Mouse (Mus musculus) heart, embryonic 12.5 days (tissue): Measurements from ENCODE around the gene Tspan31. TPM values are rescaled to one million over a fixed set of nuclear protein-coding genes. Genes with fewer than 3 reads are reported as not detected.
A peak's percentile ranks its signal among the peaks of the same experiment; 100 is the strongest.
"Not testable (repeated sequence)": the region's sequence is repeated elsewhere in the genome, so short reads cannot be mapped to it uniquely, and the experiment has no call there.

Source experiments
- ATAC-seq: fragments of 200-750 bp; cut with Nextera tagmentation; 2 replicates; pipeline ENCODE4 v1.8.0; 2017; ENCODE audit warnings: moderate TSS enrichment, moderate library complexity; ENCODE audit not compliant: insufficient number of reproducible peaks, low FRiP score
- H3K27ac ChIP-seq: fragments of 300-500 bp; sonication (generic); 2 replicates; pipeline ENCODE4 v1.5.1; 2016; ENCODE audit warnings: mild to moderate bottlenecking, moderate library complexity; ENCODE audit not compliant: poor library complexity, severe bottlenecking
- H3K27me3 ChIP-seq: fragments of 300-500 bp; sonication (generic); replicated peaks from 2 replicates; pipeline ENCODE4 v1.6.1; 2016; ENCODE audit warnings: mild to moderate bottlenecking, moderate library complexity
- H3K36me3 ChIP-seq: fragments of 300-500 bp; sonication (generic); 2 replicates; pipeline ENCODE4 v1.6.1; 2016; ENCODE audit warnings: mild to moderate bottlenecking, moderate library complexity
- H3K4me1 ChIP-seq: fragments of 300-500 bp; sonication (generic); replicated peaks from 2 replicates; pipeline ENCODE4 v1.6.1; 2016; ENCODE audit warnings: mild to moderate bottlenecking
- H3K4me2 ChIP-seq: fragments of 300-500 bp; sonication (generic); 2 replicates; pipeline ENCODE4 v1.6.1; 2016; ENCODE audit warnings: mild to moderate bottlenecking, moderate library complexity
- H3K4me3 ChIP-seq: fragments of 300-500 bp; sonication (generic); 2 replicates; pipeline ENCODE4 v1.5.1; 2016; ENCODE audit warnings: mild to moderate bottlenecking
- H3K9ac ChIP-seq: fragments of 300-500 bp; sonication (generic); 2 replicates; pipeline ENCODE4 v1.6.1; 2016; ENCODE audit warnings: mild to moderate bottlenecking, moderate library complexity
- H3K9me3 ChIP-seq: fragments of 300-500 bp; sonication (generic); replicated peaks from 2 replicates; pipeline ENCODE4 v1.6.1; 2016; ENCODE audit warnings: mild to moderate bottlenecking, moderate library complexity
- WGBS: fragments of 180-500 bp; shearing (Covaris S2); methylation state at CpG from one replicate; pipeline ENCODE4 v1.1.7; 2016; 5-methylcytosine and 5-hydroxymethylcytosine counted together
- polyA plus RNA-seq: library from polyadenylated mRNA; unstranded; fragments of >200 nt; fragmentation: Nextera tagmentation; extraction: Ambion mirVana; gene quantifications from 2 replicates; pipeline ENCODE4 v1.2.1, GENCODE M21; 2016

Tspan31 gene
- polyA plus RNA-seq, 1 experiment from 2014 or later, result 119 TPM

DNA sequence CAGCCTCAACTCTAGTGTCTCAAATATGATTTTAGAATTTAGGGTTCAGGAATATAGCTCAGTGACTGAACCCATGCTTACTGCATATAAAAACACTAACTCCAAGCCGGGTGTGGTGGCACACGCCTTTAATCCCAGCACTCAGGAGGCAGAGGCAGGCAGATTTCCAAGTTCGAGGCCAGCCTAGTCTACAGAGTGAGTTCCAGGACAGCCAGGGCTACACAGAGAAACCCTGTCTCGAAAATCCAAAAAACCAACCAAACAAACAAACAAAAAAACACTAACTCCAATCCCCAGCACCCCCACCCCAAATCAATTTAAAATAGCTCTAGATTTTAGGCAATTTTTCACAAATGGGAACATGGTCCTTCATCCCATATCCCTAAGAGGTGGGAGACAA lies 8.0 kb downstream of the Tspan31 start:
- H3K9me3 ChIP-seq, ATAC-seq, H3K9ac ChIP-seq, H3K4me2 ChIP-seq, H3K27ac ChIP-seq, H3K4me3 ChIP-seq: not testable (repeated sequence)
- 72% methylated on average over 4 of the region's 4 CpGs for WGBS
- H3K4me1 ChIP-seq, result peaks cover 33% of the 10 kb centered on the region
- peaks cover 41% of the 10 kb centered on the region for H3K27me3 ChIP-seq
- H3K36me3 ChIP-seq, result peaks cover 28% of the 10 kb centered on the region

GRCm38 (mm10) chr10:127061513-127061912 lies 8.6 kb downstream of the Tspan31 start:
- Histone ChIP-seq H3K4me3 (no peak overlapping the region), H3K9me3 (no peaks in the 10 kb centered on the region), H3K27ac (no peak overlapping the region), H3K27me3 (peaks cover 45% of the 10 kb centered on the region), H3K4me1 (peaks cover 33% of the 10 kb centered on the region), H3K4me2 (no peak overlapping the region), H3K9ac (no peak overlapping the region), H3K36me3 (peaks cover 24% of the 10 kb centered on the region)
- WGBS, result 68% methylated on average over 2 of the region's 2 CpGs
- no peak for ATAC-seq

GRCm38 (mm10) chr10:127061085-127061484 lies 9.0 kb downstream of the Tspan31 start:
- H3K36me3 ChIP-seq, result peaks cover 21% of the 10 kb centered on the region
- no peak overlapping the region for H3K27ac ChIP-seq
- H3K4me3 ChIP-seq, result 0 out of 2 replicates have a peak overlapping the region, but pooled peaks have one; percentile 78
- no peak overlapping the region for H3K4me2 ChIP-seq
- peaks cover 49% of the 10 kb centered on the region for H3K27me3 ChIP-seq
- H3K9ac ChIP-seq, result no peak overlapping the region
- no peak for ATAC-seq
- peaks cover 33% of the 10 kb centered on the region for H3K4me1 ChIP-seq
- WGBS, result 47% methylated on average over 5 of the region's 5 CpGs
- no peaks in the 10 kb centered on the region for H3K9me3 ChIP-seq

GRCm38 (mm10) chr10:127059968-127060916 lies 9.8 kb downstream of the Tspan31 start, which contains the start of gene March9:
March9 (minus strand) TSS chr10:127060184.
- peaks cover 58% of the 10 kb centered on the region for H3K27me3 ChIP-seq
- H3K9ac ChIP-seq, result peak within 1 kb of the TSS; percentile 79
- H3K4me1 ChIP-seq, result peaks cover 26% of the 10 kb centered on the region
- H3K4me3 ChIP-seq, result peak within 1 kb of the TSS; percentile 78
- 0 out of 2 replicates have a peak, but pooled peaks have one; percentile 12 for ATAC-seq
- H3K9me3 ChIP-seq, result no peaks in the 10 kb centered on the region
- no peak within 1 kb of the TSS for H3K27ac ChIP-seq
- WGBS, result under 1% methylated on average over 51 of the region's 72 CpGs
- H3K4me2 ChIP-seq, result peak within 1 kb of the TSS; percentile 97
- H3K36me3 ChIP-seq, result peaks cover 12% of the 10 kb centered on the region

DNA sequence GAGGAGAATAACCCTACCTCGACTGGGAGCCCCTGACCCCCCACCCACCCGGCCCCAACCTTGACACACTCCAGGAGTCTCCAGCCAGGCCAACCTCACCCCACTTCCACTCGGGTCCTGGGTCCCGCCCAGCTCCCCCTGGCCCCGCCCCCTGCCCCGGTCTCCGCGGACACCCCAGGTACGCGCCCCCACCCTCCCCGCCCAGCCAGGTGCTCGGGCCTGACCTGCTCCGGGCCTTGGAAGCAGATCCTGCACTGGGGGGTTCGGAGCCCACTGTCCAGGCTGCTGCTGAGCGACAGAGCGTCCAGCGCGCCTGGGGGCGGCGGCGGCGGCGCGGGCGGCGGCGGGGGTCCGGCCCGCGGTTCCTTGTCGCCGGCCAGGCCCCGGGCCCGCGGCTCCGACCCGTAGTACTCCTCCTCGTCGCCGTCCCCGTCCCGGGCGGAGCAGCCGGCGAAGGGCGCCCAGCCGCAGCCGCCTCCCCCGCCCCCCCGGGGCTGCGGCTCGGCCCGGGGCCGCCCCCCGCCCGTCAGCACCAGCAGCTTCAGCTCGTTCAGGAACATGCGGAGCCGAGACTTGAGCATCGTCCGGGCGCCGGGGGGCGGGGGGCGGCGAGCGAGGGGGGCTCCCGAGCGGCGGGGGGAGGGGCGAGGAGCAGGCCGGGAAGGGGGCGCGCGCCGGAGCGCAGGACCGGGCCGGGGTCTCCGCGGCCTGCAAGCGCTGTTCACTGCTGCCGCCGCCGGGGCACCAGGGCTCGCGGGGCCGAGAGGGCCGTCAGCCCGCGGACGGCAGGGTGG lies 10.7 kb downstream of the Tspan31 start:
- H3K27me3 ChIP-seq, result peaks cover 60% of the 10 kb centered on the region
- H3K9me3 ChIP-seq, result no peaks in the 10 kb centered on the region
- WGBS, result 2% methylated on average over 74 of the region's 92 CpGs
- H3K4me2 ChIP-seq, result peak overlapping the region; percentile 97
- H3K36me3 ChIP-seq, result peaks cover 6% of the 10 kb centered on the region; the same call in 1 of the 2 replicates
- no peak overlapping the region for H3K27ac ChIP-seq
- peak overlapping the region; percentile 79 for H3K9ac ChIP-seq
- H3K4me1 ChIP-seq, result peaks cover 18% of the 10 kb centered on the region
- ATAC-seq, result no peak
- H3K4me3 ChIP-seq, result peak overlapping the region; percentile 78

- peak overlapping the region; percentile 78 for H3K4me3 ChIP-seq
- H3K9me3 ChIP-seq, result no peaks in the 10 kb centered on the region
- 16% methylated on average over 8 of the region's 8 CpGs for WGBS
- ATAC-seq, result no peak
- H3K27me3 ChIP-seq, result peaks cover 60% of the 10 kb centered on the region
- H3K9ac ChIP-seq, result peak overlapping the region; percentile 79; the same call in 1 of the 2 replicates
- peaks cover 6% of the 10 kb centered on the region; the same call in 1 of the 2 replicates for H3K36me3 ChIP-seq
- H3K4me2 ChIP-seq, result peak overlapping the region; percentile 97
- no peak overlapping the region for H3K27ac ChIP-seq
- H3K4me1 ChIP-seq, result peaks cover 18% of the 10 kb centered on the region
Observed at GRCm38 (mm10) chr10:127058708-127059107, 11.4 kb downstream of the Tspan31 start.

DNA sequence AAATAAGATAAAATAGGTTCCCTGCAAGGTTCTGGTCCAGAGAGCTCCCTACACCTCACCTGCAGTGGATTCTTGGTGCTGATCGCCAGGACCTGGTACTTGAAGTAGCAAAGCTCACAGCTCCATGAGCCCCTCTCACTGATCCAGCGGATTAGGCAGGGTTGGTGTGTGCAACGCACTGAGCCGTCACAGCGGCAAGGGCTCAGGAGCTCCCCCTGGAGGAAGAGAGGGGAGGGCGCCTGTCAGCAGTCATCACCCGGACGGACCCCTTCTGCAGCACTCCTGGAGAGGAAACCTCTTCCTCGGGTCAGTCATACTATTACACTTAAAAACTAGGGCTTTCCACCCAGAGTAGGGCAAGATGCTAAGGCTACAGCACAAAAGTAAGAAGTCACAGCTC lies 11.9 kb downstream of the Tspan31 start:
- Histone ChIP-seq H3K9me3 (no peaks in the 10 kb centered on the region), H3K27me3 (peaks cover 63% of the 10 kb centered on the region), H3K36me3 (peaks cover 6% of the 10 kb centered on the region; the same call in 1 of the 2 replicates), H3K27ac (no peak overlapping the region), H3K4me1 (peaks cover 18% of the 10 kb centered on the region), H3K4me3 (peak overlapping the region; percentile 78; the same call in 1 of the 2 replicates), H3K4me2 (peak overlapping the region; percentile 97; the same call in 1 of the 2 replicates), H3K9ac (no peak overlapping the region)
- under 1% methylated on average over 9 of the region's 9 CpGs for WGBS
- no peak for ATAC-seq

- WGBS, result 78% methylated on average over 20 of the region's 20 CpGs
- Histone ChIP-seq H3K9me3 (no peaks in the 10 kb centered on the region), H3K4me2 (no peak overlapping the region), H3K27me3 (peaks cover 76% of the 10 kb centered on the region), H3K4me1 (peaks cover 18% of the 10 kb centered on the region), H3K27ac (no peak overlapping the region), H3K36me3 (peaks cover 6% of the 10 kb centered on the region; the same call in 1 of the 2 replicates), H3K9ac (no peak overlapping the region), H3K4me3 (no peak overlapping the region)
- ATAC-seq, result no peak
Observed at GRCm38 (mm10) chr10:127056490-127056889, 13.6 kb downstream of the Tspan31 start.

DNA sequence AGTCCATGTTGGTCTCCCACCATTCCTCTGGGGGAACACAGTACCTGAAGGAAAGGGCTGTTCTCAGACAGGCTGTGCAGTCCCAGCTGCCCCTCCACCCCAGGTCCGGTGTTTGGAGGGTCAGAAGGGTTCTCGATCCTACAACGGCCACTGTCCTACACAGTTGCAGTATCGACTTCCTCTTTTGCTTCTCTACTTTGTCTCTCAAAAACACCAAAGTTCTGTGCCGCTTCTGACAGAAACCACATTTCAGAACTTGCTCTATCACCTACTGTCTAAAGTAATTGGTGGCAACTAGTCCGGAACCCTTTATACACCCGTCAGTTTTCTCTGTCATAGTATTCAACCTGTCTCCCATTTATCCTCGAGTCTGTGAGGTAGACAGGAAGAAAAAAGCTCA lies 14.7 kb downstream of the Tspan31 start:
- H3K9ac ChIP-seq, result no peak overlapping the region
- 84% methylated on average over 8 of the region's 8 CpGs for WGBS
- H3K27me3 ChIP-seq, result peaks cover 76% of the 10 kb centered on the region
- H3K27ac ChIP-seq, result no peak overlapping the region
- H3K36me3 ChIP-seq, result peaks cover 6% of the 10 kb centered on the region; the same call in 1 of the 2 replicates
- H3K4me1 ChIP-seq, result peaks cover 22% of the 10 kb centered on the region
- H3K4me3 ChIP-seq, result no peak overlapping the region
- H3K4me2 ChIP-seq, result no peak overlapping the region
- H3K9me3 ChIP-seq, result no peaks in the 10 kb centered on the region
- ATAC-seq, result no peak

DNA sequence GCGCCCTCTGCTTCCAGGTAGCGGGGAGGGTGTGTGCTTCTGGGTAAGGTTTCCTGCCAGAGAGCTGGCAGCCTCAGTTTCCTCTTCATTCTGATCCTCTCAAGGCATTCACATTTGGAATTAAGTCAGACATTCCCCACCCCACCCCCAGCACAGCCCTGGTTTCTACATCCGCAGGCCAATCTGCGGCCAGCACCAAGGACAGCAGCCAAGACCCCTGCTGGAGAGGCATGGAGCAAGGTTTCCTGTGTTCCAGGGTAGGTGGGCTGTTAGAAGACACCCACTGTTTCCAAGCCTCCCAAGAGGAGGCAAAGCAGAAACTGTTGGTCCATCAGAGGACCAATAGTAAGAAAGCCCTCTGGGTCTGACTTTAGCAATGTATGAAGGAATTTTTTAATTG lies 15.4 kb downstream of the Tspan31 start:
- no peaks in the 10 kb centered on the region for H3K9me3 ChIP-seq
- no peak overlapping the region for H3K4me2 ChIP-seq
- 50% methylated on average over 4 of the region's 4 CpGs for WGBS
- H3K27ac ChIP-seq, result no peak overlapping the region
- H3K36me3 ChIP-seq, result peaks cover 6% of the 10 kb centered on the region; the same call in 1 of the 2 replicates
- H3K27me3 ChIP-seq, result peaks cover 76% of the 10 kb centered on the region
- peaks cover 22% of the 10 kb centered on the region for H3K4me1 ChIP-seq
- no peak overlapping the region for H3K9ac ChIP-seq
- no peak overlapping the region for H3K4me3 ChIP-seq
- ATAC-seq, result no peak

- Histone ChIP-seq H3K9ac (no peak overlapping the region), H3K36me3 (peaks cover 5% of the 10 kb centered on the region), H3K4me1 (peaks cover 22% of the 10 kb centered on the region), H3K27ac (no peak overlapping the region), H3K27me3 (peaks cover 66% of the 10 kb centered on the region), H3K9me3 (no peaks in the 10 kb centered on the region), H3K4me2 (no peak overlapping the region), H3K4me3 (no peak overlapping the region)
- ATAC-seq, result no peak
- 15% methylated on average over 10 of the region's 10 CpGs for WGBS
Observed at GRCm38 (mm10) chr10:127050119-127050474, 20.0 kb downstream of the Tspan31 start.
